Mouse (Mus musculus) small intestine, adult 2 months (tissue): ENCODE results near the gene Klk8.

ENCODE experiments used
- CTCF ChIP-seq: fragments of 200-500 bp; IDR thresholded peaks from 2 replicates; pipeline ENCODE4 v1.5.1; 2012; ENCODE audit warnings: low read depth, mild to moderate bottlenecking, control low read depth, inconsistent platforms, low read length, moderate library complexity, mixed read lengths; ENCODE audit not compliant: insufficient replicate concordance, insufficient read length; ENCODE audit errors: extremely low read depth
- POLR2A ChIP-seq: fragments of 200-500 bp; IDR thresholded peaks from 2 replicates; pipeline ENCODE4 v1.6.1; 2012; ENCODE audit warnings: low read depth, mild to moderate bottlenecking, control low read depth, inconsistent platforms, low read length, moderate library complexity

DNA sequence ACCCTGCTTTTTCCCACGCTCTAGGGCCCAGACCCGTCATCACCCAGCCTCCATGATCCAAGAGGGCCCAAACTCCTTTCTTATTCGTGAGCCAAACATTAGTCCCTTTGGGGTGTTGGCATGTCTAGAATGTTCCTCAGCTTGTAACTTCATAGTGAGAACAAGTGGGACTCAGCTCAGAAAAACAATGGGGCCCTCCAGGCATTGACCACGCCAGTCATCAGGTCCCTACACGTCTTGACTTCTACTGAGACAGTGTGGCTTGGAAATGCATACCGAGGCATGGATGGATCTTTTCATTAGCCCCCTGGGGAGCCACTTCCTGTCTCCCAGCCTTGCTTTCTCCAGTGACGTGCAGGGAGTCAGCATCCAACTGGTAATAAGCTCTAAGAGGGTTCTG, 2.5 kb downstream of the Klk8 start:
- TF ChIP-seq CTCF (no peak), POLR2A (no peak)
